Mouse (Mus musculus): Measurements from ENCODE around the gene Atp11c.

Gene Atp11c

GRCm38 (mm10) chrX:60386852-60387251 is 205.6 kb downstream of the Atp11c start:
- DNase-seq (ENCODE audit: low read depth), result no peak

GRCm38 (mm10) chrX:60381711-60382110 is 210.8 kb downstream of the Atp11c start:
- no peak for DNase-seq (ENCODE audit: low read depth)

- no peak for DNase-seq (ENCODE audit: low read depth)
These were observed 212.1 kb downstream of the Atp11c start for GRCm38 (mm10) chrX:60380386-60380785.

GRCm38 (mm10) chrX:60348741-60349140 is 243.8 kb downstream of the Atp11c start:
- no peak for DNase-seq (ENCODE audit: low read depth)

GRCm38 (mm10) chrX:60345447-60345846 is 247.1 kb downstream of the Atp11c start:
- DNase-seq (ENCODE audit: low read depth), result no peak

GRCm38 (mm10) chrX:60344991-60345390 is 247.5 kb downstream of the Atp11c start:
- DNase-seq (ENCODE audit: low read depth), result peak; percentile 10

- no peak for DNase-seq (ENCODE audit: low read depth)
These were observed 262.8 kb downstream of the Atp11c start for GRCm38 (mm10) chrX:60329735-60330134.

- no peak for DNase-seq (ENCODE audit: low read depth)
These were observed 271.2 kb downstream of the Atp11c start for GRCm38 (mm10) chrX:60321321-60321720.

GRCm38 (mm10) chrX:60317661-60318060 is 274.8 kb downstream of the Atp11c start:
- DNase-seq (ENCODE audit: low read depth), result no peak

GRCm38 (mm10) chrX:60292335-60292734 is 300.2 kb downstream of the Atp11c start:
- no peak for DNase-seq (ENCODE audit: low read depth)

- no peak for DNase-seq (ENCODE audit: low read depth)
These were observed 337.2 kb downstream of the Atp11c start for GRCm38 (mm10) chrX:60255346-60255745.

- DNase-seq (ENCODE audit: low read depth), result no peak
These were observed 404.8 kb downstream of the Atp11c start for GRCm38 (mm10) chrX:60187726-60188125.

GRCm38 (mm10) chrX:60182611-60183010 is 409.9 kb downstream of the Atp11c start:
- DNase-seq (ENCODE audit: low read depth), result no peak

- DNase-seq (ENCODE audit: low read depth), result no peak
These were observed 413.6 kb downstream of the Atp11c start, which contains the start of gene Mcf2 for GRCm38 (mm10) chrX:60178744-60179458. TSS of gene Mcf2 (minus strand) at chrX:60179089.

- DNase-seq (ENCODE audit: low read depth), result no peak
These were observed 414.3 kb downstream of the Atp11c start for GRCm38 (mm10) chrX:60178025-60178743.
